Mouse (Mus musculus): Measurements from ENCODE around the gene Olfr56.
"Not testable (repeated sequence)": the region's sequence is repeated elsewhere in the genome, so short reads cannot be mapped to it uniquely, and the experiment has no call there.

DNA sequence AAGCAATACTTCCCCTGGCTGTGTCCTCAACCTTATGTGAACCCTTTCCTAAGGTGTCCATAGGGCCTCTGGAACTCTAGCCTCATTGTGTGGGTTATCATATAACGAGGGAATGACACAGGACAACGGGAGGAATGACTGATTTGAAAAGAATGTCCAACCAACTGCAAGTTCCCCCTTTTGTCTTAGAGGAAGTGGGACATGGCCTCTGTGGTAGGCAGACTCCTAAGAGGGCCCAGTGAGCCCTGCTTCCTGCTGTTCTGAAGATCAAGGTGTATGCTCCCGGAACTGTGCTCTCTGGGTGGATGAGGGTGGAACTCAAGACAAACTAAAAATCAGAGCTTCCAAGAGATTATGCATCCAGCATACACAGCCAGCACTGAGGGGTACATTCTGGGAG lies 81.4 kb downstream of the Olfr56 start:
- not testable (repeated sequence) for TF ChIP-seq CTCF (IDR thresholded peaks at IDR 0.05; ENCODE audit: borderline replicate concordance, insufficient read depth, low read depth, low read length); POLR2A (IDR thresholded peaks at IDR 0.05; ENCODE audit: borderline replicate concordance, insufficient read depth, low read length)

Data from cerebellum, adult 2 months (tissue).